Mouse (Mus musculus): ENCODE data around the gene Tmem220. TPM values are rescaled to one million over a fixed set of nuclear protein-coding genes. Genes with fewer than 3 reads are reported as not detected.
A peak's percentile ranks its signal among the peaks of the same experiment; 100 is the strongest.

The Tmem220 gene
- under 1 TPM; 0.61 to 0.67 TPM for total RNA-seq (2021)
- long read RNA-seq = 0 reads

DNA sequence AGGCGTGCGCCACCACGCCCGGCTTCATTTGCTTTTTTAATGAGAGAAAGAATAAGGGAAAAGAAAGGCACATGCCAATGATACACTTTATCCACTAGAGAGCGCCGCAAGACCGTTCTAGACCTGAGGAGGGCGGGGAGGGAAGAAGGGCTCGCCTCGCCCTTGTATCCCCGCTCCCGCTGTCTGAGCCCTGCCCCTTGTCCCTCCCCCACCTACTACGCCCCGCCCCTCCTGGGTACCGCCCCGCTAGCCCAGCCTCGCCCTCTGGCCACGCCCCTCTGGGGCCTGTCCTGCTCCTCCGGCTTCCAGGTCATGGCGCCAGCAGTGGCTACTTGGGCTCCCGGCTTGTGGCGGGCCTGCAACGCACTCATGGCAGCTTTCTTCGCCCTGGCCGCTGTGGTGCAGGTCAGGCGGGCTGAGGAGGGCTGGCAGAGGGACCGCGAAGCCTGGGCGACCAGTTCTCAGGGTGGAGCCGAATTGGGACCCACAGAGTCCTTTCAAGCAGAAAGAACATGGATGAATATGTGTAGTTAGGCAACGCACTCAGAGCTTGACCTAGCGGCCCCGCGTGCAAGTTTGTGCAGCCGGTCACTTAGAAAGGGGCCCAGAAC is at the start of gene Tmem220:
Tmem220 (plus strand) TSS at position 288 of the 611 bp plus-strand sequence.
- peak; percentile 75 to 86 for DNase-seq (ENCODE audit: low spot score in 2 of 2)

- DNase-seq (ENCODE audit: low spot score in 2 of 2) = no peak
These were observed 49.2 kb upstream of the Tmem220 start for GRCm38 (mm10) chr11:66975606-66976330.

- no peak for DNase-seq (ENCODE audit: low spot score in 2 of 2)
These were observed 43.4 kb upstream of the Tmem220 start for GRCm38 (mm10) chr11:66981336-66982115.

- no peak for DNase-seq (ENCODE audit: low spot score in 2 of 2)
These were observed 42.2 kb upstream of the Tmem220 start for GRCm38 (mm10) chr11:66982794-66983193.

GRCm38 (mm10) chr11:66983422-66984164 is 41.4 kb upstream of the Tmem220 start:
- no peak for DNase-seq (ENCODE audit: low spot score in 2 of 2)

GRCm38 (mm10) chr11:66984165-66985135 is 40.5 kb upstream of the Tmem220 start:
- peak; percentile 59 to 91 for DNase-seq (ENCODE audit: low spot score in 2 of 2)

DNA sequence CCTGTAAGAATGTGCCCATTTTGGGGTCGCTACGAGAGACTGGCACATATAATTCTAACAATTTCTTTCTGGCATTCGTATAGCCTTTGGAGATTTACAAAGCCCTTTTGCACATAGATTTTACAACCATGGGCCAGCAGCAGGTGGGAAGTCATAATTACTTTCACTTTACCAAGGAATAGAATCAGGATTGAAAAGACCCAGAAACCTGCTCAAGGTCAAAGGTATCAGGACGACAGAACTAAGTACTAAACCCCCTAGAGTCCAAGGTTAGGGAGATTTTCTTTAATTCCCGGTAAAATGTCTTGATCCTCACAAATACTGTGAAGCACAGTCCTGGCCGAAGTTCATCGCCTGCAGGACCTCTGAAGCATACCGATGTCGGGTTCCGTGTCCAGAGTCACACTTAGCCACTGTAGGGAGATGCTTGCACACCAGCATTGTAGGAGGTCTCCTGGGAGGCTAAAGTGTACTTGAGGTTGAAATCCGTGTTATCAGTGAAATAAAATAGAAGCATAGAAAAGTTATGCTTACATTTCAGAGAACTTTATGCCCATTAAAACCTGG is 39.7 kb upstream of the Tmem220 start:
- DNase-seq (ENCODE audit: low spot score in 2 of 2) = no peak

DNA sequence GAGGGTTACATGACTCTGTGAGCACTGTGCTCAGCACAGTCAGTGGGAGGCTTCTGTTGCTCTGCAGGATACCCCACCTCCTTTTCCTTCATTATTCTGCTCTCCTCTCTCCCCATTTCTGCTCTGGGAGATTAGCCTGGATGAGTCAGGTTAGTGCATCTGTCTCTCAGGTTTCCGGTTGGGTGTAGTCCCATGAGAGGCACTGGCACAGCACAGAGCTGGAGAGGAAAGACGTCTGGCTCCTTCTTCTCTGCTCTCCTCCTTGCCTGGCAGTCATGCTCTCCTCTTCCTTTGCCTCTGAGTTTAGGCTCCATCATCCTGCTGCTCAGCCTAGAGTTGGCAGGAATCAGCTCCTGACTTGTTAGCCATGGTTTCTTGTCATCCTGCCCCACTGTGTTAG is 32.8 kb upstream of the Tmem220 start:
- no peak for DNase-seq (ENCODE audit: low spot score in 2 of 2)

- no peak for DNase-seq (ENCODE audit: low spot score in 2 of 2)
These were observed 31.3 kb upstream of the Tmem220 start for GRCm38 (mm10) chr11:66993674-66994073.

- no peak for DNase-seq (ENCODE audit: low spot score in 2 of 2)
These were observed 28.5 kb upstream of the Tmem220 start for GRCm38 (mm10) chr11:66996446-66996845.

DNA sequence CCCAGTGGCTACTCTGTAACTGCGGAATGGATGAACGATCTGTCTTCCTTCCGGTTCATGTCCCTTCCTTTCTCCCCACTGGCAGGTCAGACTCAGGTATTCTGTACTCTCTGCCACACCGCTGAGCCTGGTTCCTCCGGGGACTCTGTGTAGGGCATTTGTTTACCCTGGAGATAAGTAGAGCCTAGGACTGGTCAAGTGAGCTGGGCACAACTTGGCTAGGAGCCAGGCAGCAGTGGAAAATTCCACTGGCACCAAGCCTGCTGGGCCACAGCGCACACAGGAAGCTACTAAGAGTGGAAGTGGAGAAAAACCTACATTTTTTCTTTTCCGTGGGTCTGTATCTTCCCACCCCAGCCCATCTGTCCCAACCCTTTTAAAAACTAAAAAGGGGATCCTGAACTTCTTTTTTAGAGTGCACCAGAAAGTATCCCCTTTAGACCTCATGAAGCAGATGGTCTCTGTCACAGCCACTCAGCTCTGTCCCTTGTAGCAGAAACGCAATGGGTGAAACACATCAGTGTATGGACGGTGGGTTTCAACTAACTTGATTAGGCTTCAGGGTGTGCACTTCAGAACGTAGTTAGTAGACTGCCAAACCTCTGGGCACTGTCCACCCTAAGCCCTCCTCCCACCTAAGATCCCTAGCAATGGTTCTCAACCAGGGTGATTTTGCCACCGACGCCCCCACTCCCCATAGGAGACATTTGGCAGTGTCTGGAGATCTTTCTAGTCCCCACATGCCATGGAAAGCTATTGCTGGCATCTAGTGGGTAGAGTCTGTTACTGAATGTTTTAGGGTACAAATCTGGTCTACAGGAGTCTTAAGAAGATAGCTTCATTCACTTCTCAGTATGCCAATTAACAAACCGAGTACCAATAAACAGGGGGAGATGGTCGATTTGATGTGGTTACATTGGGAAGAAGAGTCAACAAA is 26.2 kb upstream of the Tmem220 start:
- no peak for DNase-seq (ENCODE audit: low spot score in 2 of 2)

DNA sequence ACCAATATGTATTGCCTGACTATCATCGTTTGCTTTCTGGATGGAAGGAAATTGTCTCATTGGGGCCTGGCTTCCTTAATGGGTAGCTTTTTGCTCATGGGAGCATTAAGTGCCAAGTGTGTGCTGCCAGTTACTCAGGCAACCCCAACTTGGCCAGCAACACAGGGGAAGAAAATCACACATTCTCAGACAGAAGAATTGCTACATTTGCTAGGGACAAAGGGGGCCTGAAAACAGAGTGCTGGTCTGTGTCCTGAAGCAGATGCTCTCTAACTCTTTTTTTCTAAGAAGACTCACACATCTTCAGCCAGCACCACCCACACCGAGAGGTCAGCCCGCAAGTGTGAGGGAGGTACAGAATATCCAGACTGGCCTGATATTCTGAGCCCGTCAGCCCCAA is 24.3 kb upstream of the Tmem220 start:
- no peak for DNase-seq (ENCODE audit: low spot score in 2 of 2)

- DNase-seq (ENCODE audit: low spot score in 2 of 2) = no peak
These were observed 23.2 kb upstream of the Tmem220 start for GRCm38 (mm10) chr11:67001717-67002116.

DNA sequence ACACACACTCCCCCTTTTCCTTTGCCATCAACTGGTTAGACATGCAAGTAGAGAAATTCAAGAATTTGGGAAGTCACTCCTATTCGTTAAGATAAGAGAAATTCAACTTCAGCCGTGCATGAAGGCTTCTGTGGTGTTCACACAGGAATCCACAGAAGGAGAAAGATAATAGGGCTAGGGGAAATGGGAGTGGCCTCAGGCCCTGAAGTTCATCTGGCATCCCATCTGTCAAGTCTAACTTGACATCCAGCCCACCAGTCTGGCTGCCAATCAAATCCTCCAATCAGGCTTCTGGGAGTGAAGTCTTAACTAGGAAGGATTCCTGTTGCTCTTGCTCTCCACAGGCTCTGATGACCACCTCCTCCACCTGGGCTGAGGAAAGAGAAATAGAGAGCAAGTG is 22.0 kb upstream of the Tmem220 start:
- DNase-seq (ENCODE audit: low spot score in 2 of 2) = no peak

DNA sequence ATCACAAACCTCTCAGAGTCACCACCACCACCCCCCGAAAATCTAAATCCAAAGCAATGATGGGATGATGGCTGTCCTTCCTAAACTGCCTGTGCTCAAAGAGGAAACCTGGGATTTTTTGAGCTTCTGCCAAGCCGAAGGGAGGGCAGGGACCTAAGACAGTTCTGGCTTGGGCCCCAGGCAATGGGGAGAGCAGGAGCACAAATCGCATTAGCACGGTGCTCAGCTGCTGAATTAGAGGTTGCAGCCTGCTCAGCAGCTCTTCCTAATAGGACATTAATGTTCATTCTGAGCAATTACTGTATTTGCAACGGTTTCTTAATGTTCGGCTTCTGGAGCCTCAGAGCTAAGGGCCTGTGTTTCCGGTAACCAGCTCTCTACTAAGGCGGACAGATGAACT is 17.0 kb upstream of the Tmem220 start:
- no peak for DNase-seq (ENCODE audit: low spot score in 2 of 2)

DNA sequence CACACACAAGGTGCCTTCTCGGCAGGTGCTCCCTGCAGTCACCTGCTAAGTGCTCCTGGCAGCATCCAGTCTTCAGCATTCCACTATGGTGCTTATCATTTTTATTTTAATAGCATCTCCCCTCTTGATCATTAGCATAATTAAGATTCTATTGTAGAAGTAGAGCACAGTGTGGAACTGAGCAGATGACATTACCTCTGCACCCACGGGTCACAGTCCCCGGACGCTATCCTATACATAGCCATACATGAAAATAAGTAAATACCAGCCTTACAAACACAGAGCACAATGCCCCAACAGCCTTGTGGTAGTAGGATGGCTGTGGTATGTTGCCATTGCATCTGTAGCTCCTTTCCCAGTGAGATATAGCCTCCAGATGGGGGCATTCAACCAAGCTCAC is 16.4 kb upstream of the Tmem220 start:
- no peak for DNase-seq (ENCODE audit: low spot score in 2 of 2)

GRCm38 (mm10) chr11:67010430-67010829 is 14.5 kb upstream of the Tmem220 start:
- DNase-seq (ENCODE audit: low spot score in 2 of 2) = no peak

DNA sequence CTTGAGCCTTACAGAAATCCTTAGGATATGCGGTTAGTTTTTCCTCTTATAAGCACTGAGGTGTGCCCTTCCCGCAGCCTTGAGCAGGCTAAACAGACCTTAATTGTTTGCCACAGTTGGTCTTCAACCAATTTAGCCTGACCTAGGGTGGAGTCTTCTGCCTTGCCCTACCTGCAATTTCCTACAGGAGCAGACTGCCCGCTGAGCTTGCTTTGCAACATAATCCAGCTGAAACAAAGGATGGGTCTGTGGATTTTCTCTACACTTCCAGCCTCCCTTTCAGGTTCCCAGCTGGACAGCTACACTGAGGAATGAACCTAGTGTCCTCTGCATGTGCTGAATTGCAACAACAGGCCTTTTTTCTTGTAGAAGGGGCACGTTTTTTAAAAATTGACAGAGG is 13.3 kb upstream of the Tmem220 start:
- no peak for DNase-seq (ENCODE audit: low spot score in 2 of 2)

All from layer of hippocampus, adult 18-20 months (tissue).